Mouse (Mus musculus): ENCODE data around the gene Abcg4. TPM values are rescaled to one million over a fixed set of nuclear protein-coding genes. Genes with fewer than 3 reads are reported as not detected.
"Not testable (repeated sequence)": the region's sequence is repeated elsewhere in the genome, so short reads cannot be mapped to it uniquely, and the experiment has no call there.

Gene Abcg4
- polyA plus RNA-seq, 1 experiment from 2014 or later: 17.9 TPM

- H3K36me3 ChIP-seq (ENCODE audit: control insufficient read depth, insufficient read depth); H3K27ac ChIP-seq (ENCODE audit: low read length); ATAC-seq (ENCODE audit: low read depth); H3K4me3 ChIP-seq (ENCODE audit: low read depth, low read length); H3K9me3 ChIP-seq (replicated peaks; ENCODE audit: control insufficient read depth, low read length); H3K27me3 ChIP-seq (ENCODE audit: control insufficient read depth, insufficient read depth, low read depth, low read length); H3K4me2 ChIP-seq (ENCODE audit: low read depth, low read length); H3K9ac ChIP-seq (ENCODE audit: low read depth, low read length): not testable (repeated sequence)
- peaks cover 34% of the 10 kb centered on the region for H3K4me1 ChIP-seq (ENCODE audit: control insufficient read depth, low read depth, low read length)
- 87% methylated on average over 4 of the region's 4 CpGs for WGBS (ENCODE audit: insufficient replicate concordance)
Measured at GRCm38 (mm10) chr9:44323656-44324055, 35.2 kb upstream of the Abcg4 start.

- Histone ChIP-seq H3K9ac (ENCODE audit: low read depth, low read length) (peak overlapping the region; percentile 68), H3K36me3 (ENCODE audit: control insufficient read depth, insufficient read depth) (peaks cover 11% of the 10 kb centered on the region), H3K4me2 (ENCODE audit: low read depth, low read length) (peak overlapping the region; percentile 91), H3K27me3 (ENCODE audit: control insufficient read depth, insufficient read depth, low read depth, low read length) (no peaks in the 10 kb centered on the region), H3K27ac (ENCODE audit: low read length) (peak overlapping the region; percentile 82), H3K9me3 (replicated peaks; ENCODE audit: control insufficient read depth, low read length) (no peaks in the 10 kb centered on the region), H3K4me1 (ENCODE audit: control insufficient read depth, low read depth, low read length) (peaks cover 33% of the 10 kb centered on the region), H3K4me3 (ENCODE audit: low read depth, low read length) (peak overlapping the region; percentile 97)
- 29% methylated on average over 6 of the region's 6 CpGs for WGBS (ENCODE audit: insufficient replicate concordance)
- no peak for ATAC-seq (ENCODE audit: low read depth)
Measured at GRCm38 (mm10) chr9:44320799-44321133, 32.4 kb upstream of the Abcg4 start.

GRCm38 (mm10) chr9:44319887-44320798 is 31.7 kb upstream of the Abcg4 start, which contains the start of gene C2cd2l:
C2cd2l (minus strand) TSS chr9:44320285.
- H3K4me3 ChIP-seq (ENCODE audit: low read depth, low read length): peak within 1 kb of the TSS; percentile 97
- H3K27ac ChIP-seq (ENCODE audit: low read length): peak within 1 kb of the TSS; percentile 87
- H3K36me3 ChIP-seq (ENCODE audit: control insufficient read depth, insufficient read depth): peaks cover 17% of the 10 kb centered on the region
- no peaks in the 10 kb centered on the region for H3K27me3 ChIP-seq (ENCODE audit: control insufficient read depth, insufficient read depth, low read depth, low read length)
- ATAC-seq (ENCODE audit: low read depth): peak; percentile 97
- under 1% methylated on average over 67 of the region's 67 CpGs for WGBS (ENCODE audit: insufficient replicate concordance)
- H3K4me1 ChIP-seq (ENCODE audit: control insufficient read depth, low read depth, low read length): peaks cover 32% of the 10 kb centered on the region
- no peaks in the 10 kb centered on the region for H3K9me3 ChIP-seq (replicated peaks; ENCODE audit: control insufficient read depth, low read length)
- H3K9ac ChIP-seq (ENCODE audit: low read depth, low read length): peak within 1 kb of the TSS; percentile 98
- H3K4me2 ChIP-seq (ENCODE audit: low read depth, low read length): peak within 1 kb of the TSS; percentile 91

GRCm38 (mm10) chr9:44319105-44319886 is 30.9 kb upstream of the Abcg4 start:
- peaks cover 30% of the 10 kb centered on the region for H3K4me1 ChIP-seq (ENCODE audit: control insufficient read depth, low read depth, low read length)

GRCm38 (mm10) chr9:44318826-44319095 is 30.3 kb upstream of the Abcg4 start:
- Histone ChIP-seq H3K9ac (ENCODE audit: low read depth, low read length) (peak overlapping the region; percentile 98), H3K4me2 (ENCODE audit: low read depth, low read length) (peak overlapping the region; percentile 85), H3K36me3 (ENCODE audit: control insufficient read depth, insufficient read depth) (peaks cover 31% of the 10 kb centered on the region), H3K9me3 (replicated peaks; ENCODE audit: control insufficient read depth, low read length) (no peaks in the 10 kb centered on the region), H3K4me1 (ENCODE audit: control insufficient read depth, low read depth, low read length) (peaks cover 30% of the 10 kb centered on the region), H3K27ac (ENCODE audit: low read length) (peak overlapping the region; percentile 87), H3K4me3 (ENCODE audit: low read depth, low read length) (peak overlapping the region; percentile 97), H3K27me3 (ENCODE audit: control insufficient read depth, insufficient read depth, low read depth, low read length) (no peaks in the 10 kb centered on the region)
- no peak for ATAC-seq (ENCODE audit: low read depth)
- whole genome bisulfite sequencing (ENCODE audit: insufficient replicate concordance): 28% methylated on average over 3 of the region's 3 CpGs

More at GRCm38 (mm10) chr9:44319105-44319886, 30.9 kb upstream of the Abcg4 start:
- Histone ChIP-seq H3K27me3 (ENCODE audit: control insufficient read depth, insufficient read depth, low read depth, low read length) (no peaks in the 10 kb centered on the region), H3K4me3 (ENCODE audit: low read depth, low read length) (peak overlapping the region; percentile 97), H3K4me2 (ENCODE audit: low read depth, low read length) (peak overlapping the region; percentile 85), H3K27ac (ENCODE audit: low read length) (peak overlapping the region; percentile 87), H3K9me3 (replicated peaks; ENCODE audit: control insufficient read depth, low read length) (no peaks in the 10 kb centered on the region), H3K36me3 (ENCODE audit: control insufficient read depth, insufficient read depth) (peaks cover 25% of the 10 kb centered on the region), H3K9ac (ENCODE audit: low read depth, low read length) (peak overlapping the region; percentile 98)
- 3% methylated on average over 37 of the region's 37 CpGs for WGBS (ENCODE audit: insufficient replicate concordance)
- peak; percentile 4 for ATAC-seq (ENCODE audit: low read depth)

- peaks cover 30% of the 10 kb centered on the region for H3K4me1 ChIP-seq (ENCODE audit: control insufficient read depth, low read depth, low read length)
- peak overlapping the region; percentile 97 for H3K4me3 ChIP-seq (ENCODE audit: low read depth, low read length)
- H3K9me3 ChIP-seq (replicated peaks; ENCODE audit: control insufficient read depth, low read length): no peaks in the 10 kb centered on the region
- WGBS (ENCODE audit: insufficient replicate concordance): 58% methylated on average over 5 of the region's 5 CpGs
- H3K27ac ChIP-seq (ENCODE audit: low read length): peak overlapping the region; percentile 87
- no peaks in the 10 kb centered on the region for H3K27me3 ChIP-seq (ENCODE audit: control insufficient read depth, insufficient read depth, low read depth, low read length)
- H3K36me3 ChIP-seq (ENCODE audit: control insufficient read depth, insufficient read depth): peaks cover 36% of the 10 kb centered on the region
- H3K4me2 ChIP-seq (ENCODE audit: low read depth, low read length): peak overlapping the region; percentile 85
- peak overlapping the region; percentile 98 for H3K9ac ChIP-seq (ENCODE audit: low read depth, low read length)
- no peak for ATAC-seq (ENCODE audit: low read depth)
Measured at GRCm38 (mm10) chr9:44318076-44318825, 29.8 kb upstream of the Abcg4 start.

- ATAC-seq (ENCODE audit: low read depth): no peak
- peaks cover 30% of the 10 kb centered on the region for H3K4me1 ChIP-seq (ENCODE audit: control insufficient read depth, low read depth, low read length)
- no peaks in the 10 kb centered on the region for H3K9me3 ChIP-seq (replicated peaks; ENCODE audit: control insufficient read depth, low read length)
- peak overlapping the region; percentile 98 for H3K9ac ChIP-seq (ENCODE audit: low read depth, low read length)
- H3K4me3 ChIP-seq (ENCODE audit: low read depth, low read length): peak overlapping the region; percentile 97
- 78% methylated on average over 4 of the region's 4 CpGs for WGBS (ENCODE audit: insufficient replicate concordance)
- peaks cover 41% of the 10 kb centered on the region for H3K36me3 ChIP-seq (ENCODE audit: control insufficient read depth, insufficient read depth)
- no peaks in the 10 kb centered on the region for H3K27me3 ChIP-seq (ENCODE audit: control insufficient read depth, insufficient read depth, low read depth, low read length)
- peak overlapping the region; percentile 85 for H3K4me2 ChIP-seq (ENCODE audit: low read depth, low read length)
- H3K27ac ChIP-seq (ENCODE audit: low read length): no peak overlapping the region
Measured at GRCm38 (mm10) chr9:44317452-44317851, 29.0 kb upstream of the Abcg4 start.

- no peaks in the 10 kb centered on the region for H3K27me3 ChIP-seq (ENCODE audit: control insufficient read depth, insufficient read depth, low read depth, low read length)
- no peak for ATAC-seq (ENCODE audit: low read depth)
- H3K4me2 ChIP-seq (ENCODE audit: low read depth, low read length): no peak overlapping the region
- H3K9ac ChIP-seq (ENCODE audit: low read depth, low read length): no peak overlapping the region
- 96% methylated on average over 18 of the region's 18 CpGs for WGBS (ENCODE audit: insufficient replicate concordance)
- H3K27ac ChIP-seq (ENCODE audit: low read length): no peak overlapping the region
- no peaks in the 10 kb centered on the region for H3K9me3 ChIP-seq (replicated peaks; ENCODE audit: control insufficient read depth, low read length)
- H3K4me1 ChIP-seq (ENCODE audit: control insufficient read depth, low read depth, low read length): peaks cover 24% of the 10 kb centered on the region
- no peak overlapping the region for H3K4me3 ChIP-seq (ENCODE audit: low read depth, low read length)
- H3K36me3 ChIP-seq (ENCODE audit: control insufficient read depth, insufficient read depth): peaks cover 45% of the 10 kb centered on the region
Measured at GRCm38 (mm10) chr9:44314910-44315309, 26.5 kb upstream of the Abcg4 start.

All from liver, embryonic 16.5 days (tissue).